Comparison of ENCODE assay signal across 8 mouse cellular contexts in the genomic region with DNA sequence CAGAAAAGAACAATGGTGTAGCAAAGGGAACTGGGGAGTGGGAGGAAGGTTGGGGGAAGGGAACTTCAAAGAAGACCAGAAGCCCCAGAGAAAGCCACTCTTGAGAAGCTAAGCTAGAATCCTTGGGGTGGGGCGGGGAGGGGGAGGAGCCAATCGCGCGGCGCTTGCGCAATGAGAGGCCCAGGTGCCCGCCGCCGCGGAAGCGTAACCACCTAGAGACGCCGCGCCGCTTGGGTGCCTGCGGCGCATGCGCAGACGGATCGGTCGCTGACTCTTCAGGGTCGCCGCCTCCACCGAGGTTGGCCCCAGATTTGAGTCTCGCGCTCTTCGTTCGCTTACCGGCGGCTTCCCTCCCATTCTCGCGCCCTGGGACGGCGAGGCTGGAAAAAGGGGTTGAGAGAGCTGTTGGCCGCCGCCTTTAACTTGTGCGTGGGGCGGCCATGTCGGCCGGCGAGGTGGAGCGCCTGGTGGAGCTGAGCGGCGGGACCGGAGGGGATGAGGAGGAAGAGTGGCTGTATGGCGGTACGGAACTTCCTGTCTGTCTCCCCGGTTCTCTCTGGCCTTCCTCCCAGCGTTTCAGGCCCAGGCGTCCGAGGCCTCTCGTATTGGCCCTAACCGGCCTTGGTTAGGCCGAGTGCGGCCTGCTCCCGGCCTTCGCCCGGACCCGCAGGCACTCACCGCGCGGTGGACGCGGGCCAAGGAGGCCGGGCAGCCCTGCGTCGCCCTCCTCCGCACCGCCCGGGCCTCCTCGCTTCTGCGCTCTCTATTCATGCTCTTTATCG. TPM values are rescaled to one million over a fixed set of nuclear protein-coding genes. Genes with fewer than 3 reads are reported as not detected.
DNase-seq lines count a peak whose midpoint lies in the region; ATAC-seq lines count a peak whose summit lies in the region.

A gene (plus strand): TSS at position 210 of the 782 bp plus-strand sequence.

- peak; percentile 90 for ATAC-seq in hindbrain, embryonic 12.5 days (ENCODE audit: low FRiP score)

- H3K9ac ChIP-seq in hindbrain, embryonic 12.5 days = peak within 1 kb of the TSS; percentile 93

- no peaks in the 10 kb centered on the region for H3K9me3 ChIP-seq in hindbrain, embryonic 12.5 days (replicated peaks)

- peak; percentile 96 for DNase-seq in Muller cell, postnatal 12 days (ENCODE audit: inconsistent ontology term)
- peak; percentile 91 for DNase-seq in cerebellum, adult 9-11 months
- DNase-seq in frontal cortex, postnatal 10 days (ENCODE audit: low spot score in 2 of 2) = peak; percentile 79 to 91
- peak; percentile 91 to 92 for DNase-seq in layer of hippocampus, postnatal 14 days (ENCODE audit: low spot score in 2 of 2)
- DNase-seq in lung, postnatal 14 days = peak; percentile 92
- peak; percentile 86 for DNase-seq in retina, adult 2 months (ENCODE audit: low read depth, low spot score)
- DNase-seq in thymus, postnatal 36 days = peak; percentile 92 to 94

- peaks cover 24% of the 10 kb centered on the region for H3K4me1 ChIP-seq in hindbrain, embryonic 12.5 days

- peak within 1 kb of the TSS; percentile 64 for H3K4me2 ChIP-seq in hindbrain, embryonic 12.5 days (replicated peaks)

- H3K4me3 ChIP-seq in hindbrain, embryonic 12.5 days = peak within 1 kb of the TSS; percentile 91

- WGBS in hindbrain, embryonic 12.5 days = under 1% methylated on average over 73 of the region's 73 CpGs

- no peaks in the 10 kb centered on the region for H3K27me3 ChIP-seq in hindbrain, embryonic 12.5 days

- H3K36me3 ChIP-seq in hindbrain, embryonic 12.5 days = 0 out of 2 replicates have a peak, but pooled peaks cover 3% of the 10 kb centered on the region

- peak within 1 kb of the TSS; percentile 95 for H3K27ac ChIP-seq in hindbrain, embryonic 12.5 days

RNA-seq across cellular contexts. Expression of the gene that starts here (rescaled TPM):
- 110 and 115 TPM in 2 replicates for polyA plus RNA-seq in hindbrain, embryonic 12.5 days (2016; fragmentation: Nextera tagmentation; extraction: Ambion mirVana)
- 10 to 100 TPM; 64.9 to 66.1 TPM for total RNA-seq in layer of hippocampus, postnatal 14 days (2021)

Comparison
In these comparisons a context has a peak if more than half of its experiments do, and no peak if none do; other contexts are left out.
1. Peak in every context shown above with its lines: DNase-seq, ATAC-seq, H3K4me3 ChIP-seq and H3K27ac ChIP-seq.